Mouse (Mus musculus) neural tube, embryonic 13.5 days (tissue): ENCODE data around the gene Farp1. TPM values are rescaled to one million over a fixed set of nuclear protein-coding genes. Genes with fewer than 3 reads are reported as not detected.

Source experiments
- polyA plus RNA-seq: library from polyadenylated mRNA; unstranded; fragments of >200 nt; fragmentation: Nextera tagmentation; extraction: Ambion mirVana; gene quantifications from 2 replicates; pipeline ENCODE4 v1.2.1, GENCODE M21; 2015

Gene Farp1
- polyA plus RNA-seq, 1 experiment from 2014 or later: 21.0 TPM

Other genes with a start within 250 kb of the Farp1 start
- 56.5 and 59.2 TPM in 2 replicates for gene Ipo5, start 124.0 kb upstream of the Farp1 start, polyA plus RNA-seq